Mouse (Mus musculus) stomach, postnatal 0 days (tissue): ENCODE data around the gene Ctla4. TPM values are rescaled to one million over a fixed set of nuclear protein-coding genes. Genes with fewer than 3 reads are reported as not detected.

ENCODE experiments used
- ATAC-seq: fragments of 200-750 bp; cut with Nextera tagmentation; 2 replicates; pipeline ENCODE4 v1.8.0; 2017; ENCODE audit not compliant: low FRiP score, low TSS enrichment
- DNase-seq: peaks from one replicate; pipeline ENCODE4 v3.0.0-alpha.2; 2016; ENCODE audit warnings: low spot score
- H3K27ac ChIP-seq: fragments of 300-500 bp; sonication (generic); replicated peaks from 2 replicates; pipeline ENCODE4 v1.5.1; 2014; ENCODE audit warnings: mild to moderate bottlenecking, control low read depth
- H3K27me3 ChIP-seq: fragments of 300-500 bp; sonication (generic); 2 replicates; pipeline ENCODE4 v1.6.1; 2014; ENCODE audit warnings: low read length; ENCODE audit not compliant: control insufficient read depth, insufficient read depth
- H3K36me3 ChIP-seq: fragments of 300-500 bp; sonication (generic); 2 replicates; pipeline ENCODE4 v1.6.1; 2014; ENCODE audit warnings: low read length, mixed read lengths; ENCODE audit not compliant: control insufficient read depth, insufficient read depth
- H3K4me1 ChIP-seq: fragments of 300-500 bp; sonication (generic); replicated peaks from 2 replicates; pipeline ENCODE4 v1.6.1; 2014; ENCODE audit warnings: antibody characterized with exemption; ENCODE audit not compliant: control insufficient read depth, insufficient read depth
- H3K4me2 ChIP-seq: fragments of 300-500 bp; sonication (generic); replicated peaks from 2 replicates; pipeline ENCODE4 v1.6.1; 2014; ENCODE audit warnings: low read depth, mild to moderate bottlenecking, control low read depth, moderate library complexity
- H3K4me3 ChIP-seq: fragments of 300-500 bp; sonication (generic); 2 replicates; pipeline ENCODE4 v1.5.1; 2014; ENCODE audit warnings: low read depth, low read length, control low read depth
- H3K9ac ChIP-seq: fragments of 300-500 bp; sonication (generic); 2 replicates; pipeline ENCODE4 v1.6.1; 2014; ENCODE audit warnings: mild to moderate bottlenecking, low read length, control low read depth, mixed read lengths
- H3K9me3 ChIP-seq: fragments of 300-500 bp; sonication (generic); 2 replicates; pipeline ENCODE4 v1.6.1; 2016; ENCODE audit warnings: low read length; ENCODE audit not compliant: control insufficient read depth
- CTCF ChIP-seq: IDR thresholded peaks from 2 replicates; pipeline ENCODE4 v1.5.1; 2016; ENCODE audit warnings: antibody characterized with exemption, low read depth, mild to moderate bottlenecking, moderate library complexity
- EP300 ChIP-seq: optimal IDR thresholded peaks from 2 replicates; pipeline ENCODE3; 2016; ENCODE audit warnings: antibody characterized with exemption
- WGBS: fragments of 180-500 bp; shearing (Covaris S2); extraction: QIAGEN DNeasy Blood & Tissue Kit; methylation state at CpG from one replicate; pipeline ENCODE4 v1.1.7; 2014; 5-methylcytosine and 5-hydroxymethylcytosine counted together
- polyA plus RNA-seq: library from polyadenylated mRNA; unstranded; fragments of >200 nt; fragmentation: Nextera tagmentation; extraction: Ambion mirVana; gene quantifications from 2 replicates; pipeline ENCODE4 v1.2.1, GENCODE M21; 2015

The Ctla4 gene
- polyA plus RNA-seq, 1 experiment from 2014 or later: not detected

- ATAC-seq: no peak; the same call in 1 of the 2 replicates
- no peak for DNase-seq
- TF ChIP-seq EP300: no peak
- no peak for TF ChIP-seq CTCF
- no peaks in the 10 kb centered on the region for H3K9me3 ChIP-seq
- H3K27ac ChIP-seq: no peak overlapping the region
- no peak overlapping the region for H3K4me2 ChIP-seq
- H3K27me3 ChIP-seq: no peaks in the 10 kb centered on the region
- no peaks in the 10 kb centered on the region for H3K36me3 ChIP-seq
- H3K4me1 ChIP-seq: no peaks in the 10 kb centered on the region
- 68% methylated on average over 12 of the region's 12 CpGs for WGBS
- H3K4me3 ChIP-seq: no peak overlapping the region
- H3K9ac ChIP-seq: no peak overlapping the region
Measured at GRCm38 (mm10) chr1:60857351-60858220, 29.2 kb upstream of the Ctla4 start.

- Histone ChIP-seq H3K4me2 (no peak overlapping the region), H3K9me3 (no peaks in the 10 kb centered on the region), H3K27me3 (no peaks in the 10 kb centered on the region), H3K27ac (no peak overlapping the region), H3K9ac (no peak overlapping the region), H3K4me3 (no peak overlapping the region), H3K36me3 (no peaks in the 10 kb centered on the region), H3K4me1 (no peaks in the 10 kb centered on the region)
- TF ChIP-seq CTCF (no peak), EP300 (no peak)
- 54% methylated on average over 3 of the region's 3 CpGs for WGBS
- no peak for DNase-seq
- ATAC-seq: no peak
Measured at GRCm38 (mm10) chr1:60859159-60859558, 27.6 kb upstream of the Ctla4 start.

- H3K27me3 ChIP-seq: no peaks in the 10 kb centered on the region
- H3K27ac ChIP-seq: no peak overlapping the region
- H3K36me3 ChIP-seq: no peaks in the 10 kb centered on the region
- no peak overlapping the region for H3K4me2 ChIP-seq
- peak; percentile 89 for ATAC-seq
- H3K4me3 ChIP-seq: no peak overlapping the region
- no peaks in the 10 kb centered on the region for H3K9me3 ChIP-seq
- TF ChIP-seq CTCF (no peak), EP300 (no peak)
- DNase-seq: peak; percentile 29
- H3K4me1 ChIP-seq: no peaks in the 10 kb centered on the region
- WGBS: 70% methylated on average over 3 of the region's 3 CpGs
- no peak overlapping the region for H3K9ac ChIP-seq
Measured at GRCm38 (mm10) chr1:60859842-60860241, 27.0 kb upstream of the Ctla4 start.

- H3K9me3 ChIP-seq: no peaks in the 10 kb centered on the region
- DNase-seq (peak; percentile 40), ATAC-seq (0 out of 2 replicates have a peak, but pooled peaks have one; percentile 22)
- 12% methylated on average over 3 of the region's 3 CpGs for WGBS
- no peak overlapping the region for H3K9ac ChIP-seq
- no peak overlapping the region for H3K27ac ChIP-seq
- H3K4me1 ChIP-seq: no peaks in the 10 kb centered on the region
- peak overlapping the region; percentile 24 for H3K4me2 ChIP-seq
- TF ChIP-seq CTCF (peak; percentile 96), EP300 (no peak)
- no peaks in the 10 kb centered on the region for H3K36me3 ChIP-seq
- no peaks in the 10 kb centered on the region for H3K27me3 ChIP-seq
- no peak overlapping the region for H3K4me3 ChIP-seq
Measured at GRCm38 (mm10) chr1:60860357-60860946, 26.3 kb upstream of the Ctla4 start.

GRCm38 (mm10) chr1:60860955-60861354 lies 25.8 kb upstream of the Ctla4 start:
- DNase-seq: no peak
- no peak overlapping the region for H3K4me3 ChIP-seq
- 37% methylated on average over 5 of the region's 5 CpGs for WGBS

More at GRCm38 (mm10) chr1:60860955-60861354, 25.8 kb upstream of the Ctla4 start:
- Histone ChIP-seq H3K4me2 (peak overlapping the region; percentile 24), H3K27ac (0 out of 2 replicates have a peak overlapping the region, but pooled peaks have one; percentile 24), H3K4me1 (no peaks in the 10 kb centered on the region), H3K9ac (no peak overlapping the region), H3K9me3 (no peaks in the 10 kb centered on the region), H3K36me3 (no peaks in the 10 kb centered on the region), H3K27me3 (no peaks in the 10 kb centered on the region)
- no peak for TF ChIP-seq EP300
- no peak for TF ChIP-seq CTCF
- ATAC-seq: no peak
